Mouse (Mus musculus) heart, adult 2 months (tissue): Measurements from ENCODE around the gene Nipbl.

Experiments used
- EP300 ChIP-seq: fragments of 200-500 bp; IDR thresholded peaks from 2 replicates; pipeline ENCODE4 v1.6.1; 2011; ENCODE audit warnings: low read depth, low read length, control low read depth; ENCODE audit not compliant: insufficient read depth
- POLR2A ChIP-seq: fragments of 200-500 bp; IDR thresholded peaks from 2 replicates; pipeline ENCODE4 v1.6.1; 2011; ENCODE audit warnings: mild to moderate bottlenecking, low read depth, low read length, control low read depth; ENCODE audit not compliant: insufficient read depth

DNA sequence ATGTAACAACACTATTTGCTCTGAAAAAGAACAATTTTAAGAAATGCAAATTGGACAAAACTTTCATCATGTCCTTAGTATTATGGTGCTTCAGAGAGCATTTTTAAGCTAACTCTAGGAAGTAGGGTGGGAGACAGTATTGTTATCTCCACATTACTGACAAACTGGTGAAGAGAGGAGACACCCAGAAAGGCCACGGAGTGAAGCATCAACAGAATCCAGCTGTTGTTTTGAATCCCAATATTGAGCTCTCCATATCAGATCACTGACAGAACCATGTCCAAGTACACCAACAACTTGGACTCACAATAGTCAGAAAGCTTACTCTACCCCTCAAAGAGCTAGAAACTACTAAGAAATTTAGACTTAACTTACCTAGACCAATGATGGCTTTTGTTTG lies 138.8 kb downstream of the Nipbl start:
- TF ChIP-seq POLR2A: no peak
- no peak for TF ChIP-seq EP300
